Mouse (Mus musculus) megakaryocyte-erythroid progenitor cell, adult 5-6 weeks (primary cell): ENCODE results near the gene 1810055G02Rik. TPM values are rescaled to one million over a fixed set of nuclear protein-coding genes. Genes with fewer than 3 reads are reported as not detected.

Source experiments
- ATAC-seq: replicated peaks from 2 replicates; pipeline ENCODE4 v1.8.0; 2016; ENCODE audit warnings: mild to moderate bottlenecking, inconsistent platforms; ENCODE audit not compliant: severe bottlenecking, poor library complexity, low FRiP score, low TSS enrichment
- total RNA-seq, 2 experiments: library from RNA; stranded (forward) in 1 of 2; stranded (reverse) in 1 of 2; fragments of 200-1000, 215-1000 nt in 1 of 2; fragments of >200 nt in 1 of 2; fragmentation: Nextera tagmentation in 1 of 2; gene quantifications; 2 replicates each; pipeline ENCODE4 v1.2.3; 2014 to 2017

1810055G02Rik gene
- total RNA-seq, 2 experiments from 2014 or later = 3.2 to 24.9 TPM

- ATAC-seq = no peak
Measured at GRCm38 (mm10) chr19:3692414-3693145, 15.5 kb upstream of the 1810055G02Rik start.

GRCm38 (mm10) chr19:3694476-3694875 lies 13.6 kb upstream of the 1810055G02Rik start:
- no peak for ATAC-seq

GRCm38 (mm10) chr19:3695006-3695405 lies 13.1 kb upstream of the 1810055G02Rik start:
- ATAC-seq = no peak

GRCm38 (mm10) chr19:3695471-3695870 lies 12.6 kb upstream of the 1810055G02Rik start:
- ATAC-seq = no peak

- no peak for ATAC-seq
Measured at GRCm38 (mm10) chr19:3695976-3696375, 12.1 kb upstream of the 1810055G02Rik start.

GRCm38 (mm10) chr19:3698035-3698434 lies 10.1 kb upstream of the 1810055G02Rik start:
- ATAC-seq = no peak

- ATAC-seq = peak; percentile 78
Measured at GRCm38 (mm10) chr19:3699508-3700438, 8.3 kb upstream of the 1810055G02Rik start.

GRCm38 (mm10) chr19:3702460-3702859 lies 5.6 kb upstream of the 1810055G02Rik start:
- no peak for ATAC-seq

- no peak for ATAC-seq
Measured at GRCm38 (mm10) chr19:3706258-3706657, 1.8 kb upstream of the 1810055G02Rik start.

- ATAC-seq = no peak
Measured at GRCm38 (mm10) chr19:3707553-3707952, 540 bp upstream of the 1810055G02Rik start.

- ATAC-seq = no peak
Measured at GRCm38 (mm10) chr19:3709013-3709787, 1.1 kb downstream of the 1810055G02Rik start.

GRCm38 (mm10) chr19:3710436-3710835 lies 2.3 kb downstream of the 1810055G02Rik start:
- no peak for ATAC-seq

- no peak for ATAC-seq
Measured at GRCm38 (mm10) chr19:3714381-3714780, 6.3 kb downstream of the 1810055G02Rik start.

GRCm38 (mm10) chr19:3718481-3719361 lies 10.6 kb downstream of the 1810055G02Rik start:
- peak; percentile 67 for ATAC-seq

- peak; percentile 57 for ATAC-seq
Measured at GRCm38 (mm10) chr19:3719362-3719891, 11.3 kb downstream of the 1810055G02Rik start.

GRCm38 (mm10) chr19:3723170-3723569 lies 15.1 kb downstream of the 1810055G02Rik start:
- ATAC-seq = no peak

- ATAC-seq = no peak
Measured at GRCm38 (mm10) chr19:3723904-3724303, 15.8 kb downstream of the 1810055G02Rik start.

- ATAC-seq = peak; percentile 46; the same call in 1 of the 2 replicates
Measured at GRCm38 (mm10) chr19:3724779-3725178, 16.7 kb downstream of the 1810055G02Rik start.
